Mouse (Mus musculus): Measurements from ENCODE around the gene Wnt6.
"Not testable (repeated sequence)": the region's sequence is repeated elsewhere in the genome, so short reads cannot be mapped to it uniquely, and the experiment has no call there.

GRCm38 (mm10) chr1:74815965-74816364, 44.3 kb downstream of the Wnt6 start:
- not testable (repeated sequence) for TF ChIP-seq ZC3H11A (IDR thresholded peaks at IDR 0.05; ENCODE audit: borderline replicate concordance, low read depth, low read length); HCFC1 (IDR thresholded peaks at IDR 0.05; ENCODE audit: borderline replicate concordance, insufficient read depth, low read length); ZNF384 (IDR thresholded peaks at IDR 0.05; ENCODE audit: low read depth, low read length)

Data from ES-E14 (cell line).